Mouse (Mus musculus): ENCODE data around the gene Plcb3.
A peak's percentile ranks its signal among the peaks of the same experiment; 100 is the strongest.
"Not testable (repeated sequence)": the region's sequence is repeated elsewhere in the genome, so short reads cannot be mapped to it uniquely, and the experiment has no call there.

Plcb3 gene

DNA sequence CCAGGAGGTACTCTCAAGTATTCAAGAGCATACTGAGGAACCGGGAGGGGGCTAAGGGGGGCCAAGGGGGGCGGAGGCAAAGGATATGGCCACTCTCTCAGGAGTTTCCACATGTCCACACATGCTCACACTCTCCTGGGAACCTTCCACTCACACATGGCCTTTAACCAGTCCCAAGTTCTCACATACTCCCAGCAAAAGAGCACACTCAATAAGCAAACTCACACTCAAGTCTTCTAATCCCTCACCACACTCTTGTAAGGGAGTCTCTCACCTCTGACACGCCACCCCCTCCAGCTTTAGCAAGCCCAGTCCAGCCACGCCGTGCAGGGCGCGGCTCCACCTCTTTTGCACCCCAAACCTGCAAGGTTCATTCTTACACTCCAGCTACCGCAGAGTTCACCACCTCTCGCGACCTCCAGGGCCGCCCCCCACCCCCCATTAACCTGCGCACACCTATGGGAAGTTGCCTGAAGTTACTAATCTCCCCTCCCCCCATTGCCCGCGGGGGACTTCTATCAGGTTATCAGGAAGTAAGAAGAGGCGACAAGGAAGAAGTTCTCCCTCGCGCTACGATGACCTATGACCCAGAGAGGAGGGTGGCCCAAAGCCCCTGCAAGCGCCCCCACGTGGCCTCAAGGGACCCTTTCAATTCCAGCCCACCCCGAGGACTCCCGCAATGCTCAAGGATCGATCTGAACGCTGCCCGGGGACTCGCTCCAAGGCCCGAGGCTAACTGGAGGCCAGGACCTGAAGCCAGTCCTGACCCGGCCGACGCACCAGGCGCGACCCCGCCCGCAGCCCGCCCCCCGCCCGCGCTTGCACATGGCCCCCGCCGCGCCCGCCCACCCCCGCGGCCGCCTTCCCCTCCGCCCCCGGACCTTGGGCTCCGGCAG lies 55.3 kb downstream of the Plcb3 start:
- DNase-seq (ENCODE audit: low read depth, low spot score), result no peak

GRCm38 (mm10) chr19:6919876-6920740 lies 56.2 kb downstream of the Plcb3 start:
- DNase-seq (ENCODE audit: low read depth, low spot score), result no peak

- DNase-seq (ENCODE audit: low read depth, low spot score), result no peak
Observed at GRCm38 (mm10) chr19:6919431-6919830, 56.8 kb downstream of the Plcb3 start.

GRCm38 (mm10) chr19:6918321-6918720 lies 57.9 kb downstream of the Plcb3 start:
- no peak for DNase-seq (ENCODE audit: low read depth, low spot score)

DNA sequence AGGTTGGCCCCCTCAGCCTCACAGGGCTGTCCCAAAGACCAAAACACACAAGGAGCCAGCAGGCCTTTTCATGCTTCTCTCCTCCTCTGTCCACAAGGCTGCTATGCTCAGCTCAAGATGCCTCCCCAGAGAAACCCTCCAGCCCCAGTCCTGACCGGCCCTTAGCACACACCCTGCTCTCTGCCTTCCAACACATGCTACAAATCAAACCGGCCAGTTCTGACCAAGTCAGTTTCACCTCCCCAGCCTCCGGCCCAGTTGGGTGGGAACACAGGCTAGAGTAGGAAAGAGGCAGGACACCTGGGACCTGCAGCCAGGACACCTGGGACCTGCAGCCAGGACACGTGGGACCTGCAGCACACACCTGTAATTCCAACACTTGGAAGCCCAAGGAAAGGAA lies 59.8 kb downstream of the Plcb3 start:
- DNase-seq (ENCODE audit: low read depth, low spot score), result no peak

DNA sequence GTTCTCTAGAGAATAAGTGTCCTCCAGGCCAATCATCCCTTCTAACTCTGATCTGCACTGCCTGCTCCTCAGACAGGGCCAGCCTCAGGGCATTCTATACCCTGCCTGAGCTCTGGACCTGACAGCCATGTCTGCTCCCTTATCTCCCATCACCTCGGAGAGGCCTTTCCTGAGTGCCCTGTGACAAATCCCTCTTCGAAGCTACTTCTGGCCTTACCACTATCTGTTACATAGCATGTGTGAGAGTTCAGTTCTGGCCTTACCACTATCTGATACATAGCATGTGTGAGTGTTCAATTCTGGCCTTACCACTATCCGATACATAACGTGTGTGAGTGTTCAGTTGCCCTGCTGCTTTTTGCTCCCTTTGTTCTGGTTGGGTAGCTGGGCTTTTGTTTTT lies 61.0 kb downstream of the Plcb3 start:
- DNase-seq (ENCODE audit: low read depth, low spot score), result no peak

GRCm38 (mm10) chr19:6914540-6914939 lies 61.7 kb downstream of the Plcb3 start:
- DNase-seq (ENCODE audit: low read depth, low spot score), result no peak

DNA sequence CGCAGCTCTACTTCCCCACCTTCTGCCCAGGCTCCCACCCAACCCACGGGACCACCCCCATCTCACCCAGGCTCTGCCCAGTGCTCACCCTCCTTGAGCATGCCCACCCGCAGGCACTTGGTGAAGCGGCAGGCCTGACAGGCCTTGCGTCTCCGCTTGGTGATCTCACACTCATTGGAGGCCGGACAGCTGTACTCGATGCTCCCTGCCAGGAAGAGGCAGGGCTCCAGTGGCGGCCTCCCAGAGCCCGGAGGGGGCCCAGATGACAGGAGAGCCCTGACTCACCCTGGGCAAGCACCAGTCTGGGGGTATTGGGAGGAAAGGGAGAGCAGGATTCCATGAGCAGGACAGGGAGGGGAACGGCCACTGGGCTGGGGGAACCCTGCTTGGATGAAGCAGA lies 62.3 kb downstream of the Plcb3 start:
- no peak for DNase-seq (ENCODE audit: low read depth, low spot score)

DNA sequence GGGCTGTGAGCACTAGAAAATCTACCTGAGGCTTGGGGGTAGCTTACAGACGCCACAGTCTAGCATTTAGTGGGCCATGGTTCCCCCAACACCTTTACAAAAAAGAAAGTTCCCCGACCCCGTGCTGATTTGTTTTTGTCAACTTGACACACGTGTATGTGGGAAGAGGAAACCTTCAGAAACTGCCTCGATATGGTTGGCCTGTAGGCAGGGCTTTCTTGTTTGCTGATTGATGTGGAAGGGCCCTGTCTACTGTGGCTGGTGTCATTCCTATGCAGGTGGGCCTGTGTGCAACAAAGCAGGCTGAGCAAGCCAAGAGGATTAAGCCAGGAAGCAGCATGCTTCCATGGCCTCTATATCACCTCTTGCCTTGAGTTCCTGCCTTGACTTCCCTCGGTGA lies 63.2 kb downstream of the Plcb3 start:
- no peak for DNase-seq (ENCODE audit: low read depth, low spot score)

GRCm38 (mm10) chr19:6912205-6912970 lies 63.9 kb downstream of the Plcb3 start:
- DNase-seq (ENCODE audit: low read depth, low spot score), result no peak

- DNase-seq (ENCODE audit: low read depth, low spot score), result no peak
Observed at GRCm38 (mm10) chr19:6911101-6912074, 64.9 kb downstream of the Plcb3 start.

DNA sequence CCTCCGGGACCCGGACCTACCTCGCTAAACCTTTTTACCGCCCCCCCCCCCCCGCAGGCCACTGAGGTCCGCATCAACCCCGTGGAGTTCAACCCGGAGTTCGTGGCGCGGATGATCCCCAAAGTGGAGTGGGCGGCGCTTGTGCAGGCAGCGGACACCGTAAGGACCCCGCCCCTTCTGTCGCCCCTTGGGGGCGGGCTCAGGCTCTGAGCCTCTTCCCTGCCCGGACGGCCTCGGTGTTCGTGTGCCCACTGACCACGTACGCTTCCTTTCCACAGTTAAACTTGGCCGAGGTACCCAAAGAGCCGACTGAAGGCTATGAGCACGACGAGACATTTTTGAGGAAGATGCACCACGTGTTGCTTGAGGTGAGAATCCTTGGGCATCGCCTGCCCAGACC lies 66.0 kb downstream of the Plcb3 start:
- not testable (repeated sequence) for DNase-seq (ENCODE audit: low read depth, low spot score)

DNA sequence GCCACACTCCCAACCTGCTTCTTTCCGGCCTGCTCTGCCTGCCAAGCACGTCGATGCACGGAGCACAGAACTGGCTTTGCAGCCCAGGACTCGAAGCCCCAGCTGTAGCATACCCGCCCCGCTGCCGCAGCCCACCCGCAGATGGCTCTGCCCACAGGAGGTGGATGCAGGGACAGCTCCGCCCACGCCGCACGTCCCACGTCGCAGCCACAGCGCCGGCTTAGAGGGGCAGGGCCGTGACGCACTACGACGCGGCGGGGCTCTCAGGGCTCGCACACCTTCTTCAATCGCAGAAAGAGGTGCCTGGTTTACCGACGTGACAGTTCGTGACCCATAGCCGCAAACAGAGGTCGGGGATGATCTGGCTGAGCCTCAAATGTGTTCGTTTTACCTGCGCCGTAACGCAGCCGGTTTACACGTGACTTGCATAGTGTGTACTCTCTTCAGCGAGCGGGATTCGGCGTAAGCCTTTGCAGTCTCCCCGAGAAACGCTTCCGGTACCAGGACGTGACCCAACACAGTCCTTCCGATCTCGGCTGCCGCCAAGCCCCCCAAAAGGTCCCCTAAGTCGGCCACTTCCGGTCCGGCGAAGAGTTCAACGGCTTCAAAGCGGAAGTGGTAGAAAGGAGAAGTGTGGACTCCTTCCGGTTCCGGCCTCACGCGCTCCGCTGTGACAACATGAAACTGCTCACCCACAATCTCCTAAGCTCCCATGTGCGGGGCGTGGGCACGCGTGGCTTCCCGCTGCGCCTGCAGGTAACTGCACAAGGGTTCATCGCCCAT lies 66.6 kb downstream of the Plcb3 start, which contains the start of the genes Trmt112 and Prdx5:
TSS of gene Trmt112 (plus strand) at position 192 of the 783 bp plus-strand sequence.
TSS of gene Prdx5 (minus strand) at position 600 of the 783 bp plus-strand sequence.
- peak; percentile 94 for DNase-seq (ENCODE audit: low read depth, low spot score)

GRCm38 (mm10) chr19:6909021-6909420 lies 67.2 kb downstream of the Plcb3 start:
- DNase-seq (ENCODE audit: low read depth, low spot score), result no peak

DNA sequence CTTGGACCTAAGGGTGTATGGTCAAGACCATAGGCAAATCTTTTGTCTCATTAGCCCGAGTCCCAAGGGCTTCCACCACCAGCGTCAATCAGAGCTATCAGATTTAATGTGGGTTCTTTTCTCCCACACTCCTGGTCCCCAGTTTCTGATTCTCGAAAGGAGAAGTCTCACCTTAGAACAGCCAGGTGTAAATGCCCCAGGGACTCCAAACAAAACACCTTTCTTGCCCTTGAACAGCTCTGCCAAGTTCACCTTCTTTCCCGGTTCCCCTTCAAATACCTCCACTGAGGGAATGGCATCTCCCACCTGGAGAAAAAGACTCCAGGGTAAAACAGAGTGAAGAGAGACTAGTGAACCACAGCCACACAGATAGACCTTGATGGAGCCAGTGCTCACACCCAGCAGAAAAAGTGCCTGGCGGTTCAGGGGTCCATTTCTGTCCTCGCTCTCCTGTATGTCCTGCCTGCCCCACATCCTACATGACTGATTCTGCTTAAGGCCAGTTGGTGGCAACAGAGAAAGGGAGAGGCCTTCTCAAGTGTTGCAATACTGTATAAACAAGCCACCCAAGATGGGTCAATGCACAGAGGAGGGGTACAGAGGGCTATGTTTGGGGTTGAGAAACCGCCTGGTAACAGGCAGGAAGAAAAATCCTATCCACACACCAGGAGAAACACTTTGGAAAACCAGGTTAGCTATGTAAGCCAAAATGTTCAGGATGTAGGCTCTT lies 68.3 kb downstream of the Plcb3 start:
- DNase-seq (ENCODE audit: low read depth, low spot score), result no peak

DNA sequence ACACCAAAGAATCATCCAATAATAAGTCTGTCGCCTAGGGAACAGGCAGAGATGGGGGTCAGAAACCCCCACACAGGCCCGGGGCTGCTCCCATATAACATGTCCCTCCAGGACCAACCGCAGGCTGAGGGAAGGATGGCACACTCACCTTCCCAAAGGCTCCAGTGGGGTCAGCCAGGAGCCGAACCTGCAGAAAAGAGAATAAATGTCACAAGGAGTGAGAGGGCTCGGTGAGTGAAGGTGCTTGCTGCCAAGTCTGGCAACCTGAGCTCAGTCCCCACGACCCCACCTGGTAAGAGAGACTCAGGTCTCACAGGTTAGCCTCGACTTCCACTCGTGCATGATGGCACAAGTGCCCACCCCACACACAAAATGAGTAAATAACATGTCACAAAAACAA lies 69.2 kb downstream of the Plcb3 start:
- DNase-seq (ENCODE audit: low read depth, low spot score), result no peak

- no peak for DNase-seq (ENCODE audit: low read depth, low spot score)
Observed at GRCm38 (mm10) chr19:6906199-6906598, 70.1 kb downstream of the Plcb3 start.

- DNase-seq (ENCODE audit: low read depth, low spot score), result no peak
Observed at GRCm38 (mm10) chr19:6905498-6906159, 70.6 kb downstream of the Plcb3 start.

Measured in brain, embryonic 18.5 days (tissue).